Mouse (Mus musculus) brain, embryonic 14.5 days (tissue): ENCODE results near the gene Tesc. TPM values are rescaled to one million over a fixed set of nuclear protein-coding genes. Genes with fewer than 3 reads are reported as not detected.

Experiments
- DNase-seq: peaks from one replicate; pipeline ENCODE4 v3.0.0-alpha.2; 2011; ENCODE audit warnings: low read depth
- CTCF ChIP-seq: fragments of 200-500 bp; IDR thresholded peaks from 2 replicates; pipeline ENCODE4 v1.5.1; 2012; ENCODE audit warnings: inconsistent platforms, mild to moderate bottlenecking, moderate library complexity, borderline replicate concordance; ENCODE audit not compliant: insufficient read depth, insufficient read length; ENCODE audit errors: extremely low read depth
- POLR2A ChIP-seq: fragments of 200-500 bp; IDR thresholded peaks from 2 replicates; pipeline ENCODE4 v1.6.1; 2012; ENCODE audit warnings: mild to moderate bottlenecking, inconsistent platforms, borderline replicate concordance; ENCODE audit not compliant: poor library complexity, insufficient read depth, insufficient read length, severe bottlenecking; ENCODE audit errors: extremely low read depth
- polyA plus RNA-seq: library from polyadenylated mRNA; depleted of rRNA; stranded (reverse); fragments of >200 nt; gene quantifications from 2 replicates; pipeline ENCODE4 v1.2.3, GENCODE M21; 2012

The Tesc gene
- polyA plus RNA-seq, 1 experiment: 3.0 TPM

GRCm38 (mm10) chr5:118031059-118031458 is 3.5 kb downstream of the Tesc start:
- no peak for DNase-seq
- TF ChIP-seq CTCF (no peak), POLR2A (no peak)

GRCm38 (mm10) chr5:118031508-118031907 is 4.0 kb downstream of the Tesc start:
- DNase-seq: peak; percentile 61
- TF ChIP-seq CTCF (no peak), POLR2A (no peak)

DNA sequence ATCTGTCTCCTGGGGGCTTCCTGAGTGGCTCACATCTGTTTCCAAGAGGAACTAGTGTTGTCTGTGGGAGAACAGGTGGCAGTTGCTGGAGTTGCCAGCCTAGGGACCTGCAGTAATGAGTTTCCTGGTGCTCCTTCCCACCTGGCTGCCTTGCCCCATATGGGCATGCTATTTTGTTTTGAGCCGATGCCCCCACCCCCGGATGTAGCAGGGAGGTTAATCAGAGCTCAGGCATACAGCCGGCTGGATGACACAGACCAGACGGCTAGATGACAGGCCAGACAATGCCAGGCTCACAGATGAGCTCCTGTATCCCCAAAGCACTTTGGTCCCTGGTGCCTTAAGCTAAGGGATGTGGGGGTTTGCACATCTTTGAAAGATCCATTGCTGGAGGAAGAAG is 5.8 kb downstream of the Tesc start:
- DNase-seq: no peak
- TF ChIP-seq POLR2A (no peak), CTCF (no peak)

- TF ChIP-seq POLR2A (no peak), CTCF (no peak)
These were observed 6.2 kb downstream of the Tesc start for GRCm38 (mm10) chr5:118033740-118034139.

DNA sequence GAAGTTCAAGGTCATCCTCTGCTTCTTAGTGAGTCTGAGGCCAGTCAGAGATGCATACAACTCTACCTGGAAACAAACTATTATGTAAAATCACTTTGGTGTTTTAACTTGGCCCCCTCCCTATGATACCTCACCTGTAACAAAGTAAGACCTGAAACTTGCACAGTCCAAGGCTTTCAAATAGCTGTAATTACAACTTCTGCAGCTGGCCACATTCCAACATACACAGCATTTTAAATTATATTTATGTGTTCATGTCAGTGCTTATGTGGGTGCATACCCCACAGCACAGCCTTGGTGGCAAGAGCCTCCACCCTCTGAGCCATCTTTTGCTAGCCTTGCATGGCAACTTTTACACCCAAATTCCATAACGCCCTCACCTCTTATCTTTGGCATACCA is 7.1 kb downstream of the Tesc start:
- no peak for DNase-seq
- TF ChIP-seq POLR2A (no peak), CTCF (no peak)

More at GRCm38 (mm10) chr5:118033740-118034139, 6.2 kb downstream of the Tesc start:
- no peak for DNase-seq

DNA sequence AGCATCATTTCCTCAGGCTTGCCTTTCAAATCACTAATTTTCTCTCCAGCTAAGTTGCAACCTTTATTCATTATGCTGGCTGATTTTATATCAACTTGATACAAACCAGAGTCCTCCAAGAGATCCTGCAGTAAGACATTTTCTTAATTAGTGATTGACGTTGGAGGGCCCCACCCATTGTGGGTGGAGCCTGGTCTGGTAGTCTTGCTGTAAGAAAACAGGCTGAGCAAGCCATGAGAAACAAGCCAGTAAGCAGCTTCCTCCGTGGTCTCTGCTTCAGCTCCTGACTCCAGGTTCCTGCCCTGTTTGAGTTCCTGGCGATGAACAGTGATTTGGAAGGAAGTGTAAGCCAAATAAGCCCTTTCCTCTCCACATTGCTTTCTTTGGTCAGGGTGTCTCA is 8.2 kb downstream of the Tesc start:
- DNase-seq: no peak
- no peak for TF ChIP-seq POLR2A
- TF ChIP-seq CTCF: no peak

GRCm38 (mm10) chr5:118036888-118037797 is 9.6 kb downstream of the Tesc start:
- TF ChIP-seq POLR2A: no peak
- TF ChIP-seq CTCF: no peak
- peak; percentile 66 for DNase-seq

DNA sequence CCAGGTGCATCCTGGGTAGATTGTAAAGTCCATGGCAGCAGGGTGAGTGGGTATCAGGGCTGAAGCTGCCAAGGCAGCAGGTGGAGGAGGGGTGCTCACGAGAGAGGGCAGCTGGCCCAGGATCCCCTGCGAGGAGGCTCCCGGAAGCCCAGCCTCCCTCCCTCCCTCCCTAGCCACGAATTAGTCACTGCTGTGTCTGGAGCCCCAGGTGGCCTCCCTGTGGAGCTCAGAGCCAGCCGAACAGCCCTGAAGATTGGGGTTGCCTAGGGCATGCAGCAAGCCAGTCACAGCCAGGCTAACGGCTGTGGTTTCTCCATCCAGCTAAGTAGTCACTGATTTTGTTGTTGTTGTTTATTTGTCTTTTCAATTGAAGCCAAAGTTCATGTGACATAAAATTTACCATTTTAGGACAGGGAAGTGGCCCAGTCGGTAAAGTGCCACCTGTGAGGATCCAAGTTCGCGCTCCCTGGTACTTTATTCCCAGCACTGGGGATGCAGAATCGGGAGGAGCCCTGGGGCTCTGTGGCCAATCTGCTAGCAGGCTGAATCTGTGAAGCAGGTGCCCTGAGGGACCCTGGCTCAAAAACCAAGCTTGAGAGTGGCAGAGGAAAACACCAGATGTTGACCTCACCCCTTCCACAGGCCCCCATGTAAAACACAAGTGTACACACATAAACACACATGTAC is 10.4 kb downstream of the Tesc start:
- TF ChIP-seq POLR2A: no peak
- no peak for TF ChIP-seq CTCF
- DNase-seq: peak; percentile 92

- TF ChIP-seq POLR2A (no peak), CTCF (no peak)
- peak; percentile 68 for DNase-seq
These were observed 11.7 kb downstream of the Tesc start for GRCm38 (mm10) chr5:118039241-118039668.

DNA sequence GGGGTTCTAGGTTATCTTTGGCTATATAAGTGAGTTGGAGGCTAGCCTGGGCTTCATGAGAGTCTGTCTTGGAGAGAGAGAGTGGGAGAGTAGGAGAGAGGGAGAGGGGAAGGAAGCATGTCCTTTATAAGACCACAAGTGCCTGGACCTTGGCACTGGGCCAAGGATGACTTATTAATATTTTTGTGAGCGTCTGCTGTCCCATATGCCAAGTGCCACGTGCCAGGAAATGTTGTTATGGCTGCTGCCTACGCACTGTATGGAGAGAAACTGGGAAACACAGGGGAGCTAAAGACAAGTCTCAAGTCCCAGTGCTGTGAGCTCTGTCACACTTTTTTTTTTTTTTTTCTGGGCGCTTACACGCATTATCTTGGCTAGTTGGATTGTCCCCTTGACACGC is 15.1 kb downstream of the Tesc start:
- DNase-seq: peak; percentile 61
- TF ChIP-seq CTCF: no peak
- TF ChIP-seq POLR2A: no peak

- no peak for TF ChIP-seq CTCF
- TF ChIP-seq POLR2A: no peak
- DNase-seq: no peak
These were observed 16.2 kb downstream of the Tesc start for GRCm38 (mm10) chr5:118043761-118044160.
